In genomic region chr17:83160296-83160695, GRCm38 (mm10) we compare ENCODE assay signal across 20 mouse cellular contexts. TPM values are rescaled to one million over a fixed set of nuclear protein-coding genes. Genes with fewer than 3 reads are reported as not detected.
DNase-seq lines count a peak whose midpoint lies in the region; TF ChIP-seq lines count a peak whose summit lies in the region.
"Had no signal": no experiment of that assay in that cellular context is flagged by ENCODE, and none has a peak within 500 bp of the region (broad histone marks: within the 10 kb centered on the region; RNA-seq: fewer than 3 reads in every experiment).

No protein-coding gene starts in this region.

- H3K4me1 ChIP-seq in embryonic fibroblast, embryonic 13.5 days (ENCODE audit: control insufficient read depth, insufficient read depth, low read length): 0 out of 2 replicates have a peak, but pooled peaks cover 4% of the 10 kb centered on the region
- H3K4me1 ChIP-seq in kidney, adult 2 months (ENCODE audit: control insufficient read depth, insufficient read depth, low read length): no peaks in the 10 kb centered on the region

- DNase-seq in retina, postnatal 1 day: peak; percentile 74
- DNase-seq in retina, embryonic 14.5 days (ENCODE audit: low spot score): no peak
- peak; percentile 66 for DNase-seq in retina, postnatal 7 days (ENCODE audit: low read depth, low spot score)
- no peak for DNase-seq in kidney, adult 2 months
- DNase-seq in ovary, postnatal 10 days (ENCODE audit: low spot score): no peak
- DNase-seq: adrenal gland, adult 2 months; adrenal gland, adult 8-10 months; adrenal gland, postnatal 10 days; adrenal gland, postnatal 14 days; adrenal gland, postnatal 25 days; adrenal gland, postnatal 36 days; B cell, adult 2 months; cerebellum, adult 11 months; cerebellum, adult 11-12 months; cerebellum, adult 18-20 months had no signal

- no peak overlapping the region for H3K4me3 ChIP-seq in embryonic fibroblast, embryonic 13.5 days (ENCODE audit: insufficient read depth, low read length)
- H3K4me3 ChIP-seq in kidney, adult 2 months (ENCODE audit: insufficient read depth, low read depth, low read length): no peak overlapping the region

- no peak for TF ChIP-seq CTCF in embryonic fibroblast, embryonic 13.5 days (IDR thresholded peaks at IDR 0.05; ENCODE audit: borderline replicate concordance, insufficient read depth, low read length)
- TF ChIP-seq CTCF in kidney, adult 2 months (conservative IDR thresholded peaks at IDR 0.05; ENCODE audit: insufficient read depth, insufficient read length, low read depth, low read length): no peak

- H3K27ac ChIP-seq in embryonic fibroblast, embryonic 13.5 days (ENCODE audit: insufficient read depth, low read length): 0 out of 2 replicates have a peak overlapping the region, but pooled peaks have one; percentile 25
- H3K27ac ChIP-seq in kidney, adult 2 months (ENCODE audit: insufficient read depth, low read depth, low read length): no peak overlapping the region

- 94% methylated on average over 4 of the region's 4 CpGs for WGBS in kidney, adult 2 months

- no peaks in the 10 kb centered on the region for H3K27me3 ChIP-seq in kidney, adult 2 months (replicated peaks; ENCODE audit: control insufficient read depth, insufficient read depth, low read length)
- H3K27me3 ChIP-seq: CH12.LX, Patski had no signal

- H3K36me3 ChIP-seq in kidney, adult 2 months (ENCODE audit: control insufficient read depth, insufficient read depth, low read length): no peaks in the 10 kb centered on the region
- H3K36me3 ChIP-seq: G1E had no signal

- TF ChIP-seq POLR2A in embryonic fibroblast, embryonic 13.5 days (IDR thresholded peaks at IDR 0.05; ENCODE audit: low read depth, low read length): no peak
- TF ChIP-seq POLR2A in kidney, adult 2 months (IDR thresholded peaks at IDR 0.05; ENCODE audit: low read depth, low read length): no peak

RNA-seq across cellular contexts. Expression of gene Pkdcc, which starts 54.8 kb away (rescaled TPM):
- 13.1 and 32.0 TPM in 2 replicates for polyA plus RNA-seq in embryonic fibroblast, embryonic 13.5 days (2011; ENCODE audit: insufficient read length, low read depth, missing spikeins)
- 42.6 and 44.8 TPM in 2 replicates for polyA plus RNA-seq in kidney, adult 2 months (2012; rRNA removed)
- polyA plus RNA-seq: CD4-positive, CD25-positive, alpha-beta regulatory T cell, adult 4 months; G1E had no signal

Comparison
In these comparisons a context has a peak if more than half of its experiments do, and no peak if none do; other contexts are left out.
1. DNase-seq: peak in retina, postnatal 1 day (single experiment) and retina, postnatal 7 days (single experiment); none in retina, embryonic 14.5 days (single experiment), kidney, adult 2 months (single experiment) and ovary, postnatal 10 days (single experiment).